Mouse (Mus musculus) brain, embryonic 14.5 days (tissue): ENCODE results near the gene BC035044.

Source experiments
- CTCF ChIP-seq: fragments of 200-500 bp; IDR thresholded peaks from 2 replicates; pipeline ENCODE4 v1.5.1; 2012; ENCODE audit warnings: inconsistent platforms, mild to moderate bottlenecking, moderate library complexity, borderline replicate concordance; ENCODE audit not compliant: insufficient read depth, insufficient read length; ENCODE audit errors: extremely low read depth
- POLR2A ChIP-seq: fragments of 200-500 bp; IDR thresholded peaks from 2 replicates; pipeline ENCODE4 v1.6.1; 2012; ENCODE audit warnings: mild to moderate bottlenecking, inconsistent platforms, borderline replicate concordance; ENCODE audit not compliant: poor library complexity, insufficient read depth, insufficient read length, severe bottlenecking; ENCODE audit errors: extremely low read depth

GRCm38 (mm10) chr6:128844586-128845080 is 46.3 kb downstream of the BC035044 start:
- TF ChIP-seq POLR2A (no peak), CTCF (no peak)
